Mouse (Mus musculus) heart, postnatal 36 days (tissue): ENCODE data around the gene Hmg20a. TPM values are rescaled to one million over a fixed set of nuclear protein-coding genes. Genes with fewer than 3 reads are reported as not detected.
"Not testable (repeated sequence)": the region's sequence is repeated elsewhere in the genome, so short reads cannot be mapped to it uniquely, and the experiment has no call there.

Experiments used
- DNase-seq, 2 experiments: peaks; one replicate each; pipeline ENCODE4 v3.0.0; 2021 to 2022
- intact Hi-C: fragments of 180-260 bp; cut with DNase I; formaldehyde crosslinking; loops from one replicate; pipeline ENCODE4 v1.15.1; 2025
- total RNA-seq, 2 experiments: library from RNA; stranded (reverse); gene quantifications; 2 replicates each; pipeline ENCODE4 v1.2.3; 2021

Gene Hmg20a
- total RNA-seq, 2 experiments from 2014 or later, result 18.8 to 21.1 TPM

- intact Hi-C loops, result no loop called here
- DNase-seq, result no peak
These were observed 17.6 kb downstream of the Hmg20a start for GRCm38 (mm10) chr9:56435821-56436526.

GRCm38 (mm10) chr9:56437300-56437892 lies 19.0 kb downstream of the Hmg20a start:
- intact Hi-C loops, DNase-seq: not testable (repeated sequence)

GRCm38 (mm10) chr9:56439699-56440098 lies 21.3 kb downstream of the Hmg20a start:
- intact Hi-C loops, result no loop called here

GRCm38 (mm10) chr9:56451570-56451969 lies 33.2 kb downstream of the Hmg20a start:
- DNase-seq, result no peak
- intact Hi-C loops, result no loop called here

More at GRCm38 (mm10) chr9:56439699-56440098, 21.3 kb downstream of the Hmg20a start:
- no peak for DNase-seq

GRCm38 (mm10) chr9:56453038-56453815 lies 34.8 kb downstream of the Hmg20a start:
- intact Hi-C loops, result no loop called here
- no peak for DNase-seq

- intact Hi-C loops, result no loop called here
- DNase-seq, result no peak
These were observed 38.0 kb downstream of the Hmg20a start for GRCm38 (mm10) chr9:56456426-56456825.

GRCm38 (mm10) chr9:56460987-56461386 lies 42.6 kb downstream of the Hmg20a start:
- no peak for DNase-seq
- intact Hi-C loops, result no loop called here

- intact Hi-C loops, result loop anchor here (2.0 kb wide), 1 partner anchor 38 kb away; no protein-coding TSS in a partner anchor
- no peak for DNase-seq
These were observed 44.2 kb downstream of the Hmg20a start for GRCm38 (mm10) chr9:56462606-56463005.

- intact Hi-C loops, result loop anchor here (2.0 kb wide), 1 partner anchor 38 kb away; no protein-coding TSS in a partner anchor
- no peak for DNase-seq
These were observed 44.6 kb downstream of the Hmg20a start for GRCm38 (mm10) chr9:56463046-56463445.

- peak in 1 of 2 experiments; percentile 48 for DNase-seq
- intact Hi-C loops, result loop anchor here (2.0 kb wide), 2 partner anchors 39 to 41 kb away; no protein-coding TSS in a partner anchor
These were observed 45.5 kb downstream of the Hmg20a start for GRCm38 (mm10) chr9:56463686-56464515.

GRCm38 (mm10) chr9:56464863-56465654 lies 46.6 kb downstream of the Hmg20a start:
- intact Hi-C loops, result loop anchor here (2.0 kb wide), 1 partner anchor 40 kb away; no protein-coding TSS in a partner anchor
- DNase-seq, result peak; percentile 36 to 40

GRCm38 (mm10) chr9:56466251-56466650 lies 47.8 kb downstream of the Hmg20a start:
- intact Hi-C loops, result no loop called here
- no peak for DNase-seq

- no peak for DNase-seq
- intact Hi-C loops, result no loop called here
These were observed 51.2 kb downstream of the Hmg20a start for GRCm38 (mm10) chr9:56469656-56470055.

- intact Hi-C loops, result no loop called here
- no peak for DNase-seq
These were observed 51.9 kb downstream of the Hmg20a start for GRCm38 (mm10) chr9:56470291-56470690.

GRCm38 (mm10) chr9:56478975-56479647 lies 60.7 kb downstream of the Hmg20a start:
- no peak for DNase-seq
- intact Hi-C loops, result no loop called here

- intact Hi-C loops, result no loop called here
These were observed 64.2 kb downstream of the Hmg20a start for GRCm38 (mm10) chr9:56482623-56483022.

GRCm38 (mm10) chr9:56485423-56485822 lies 67.0 kb downstream of the Hmg20a start:
- intact Hi-C loops, result no loop called here
- DNase-seq, result no peak

More at GRCm38 (mm10) chr9:56482623-56483022, 64.2 kb downstream of the Hmg20a start:
- no peak for DNase-seq

- no peak for DNase-seq
- intact Hi-C loops, result no loop called here
These were observed 67.7 kb downstream of the Hmg20a start for GRCm38 (mm10) chr9:56486158-56486557.

GRCm38 (mm10) chr9:56487651-56488050 lies 69.2 kb downstream of the Hmg20a start:
- DNase-seq, result no peak
- intact Hi-C loops, result no loop called here
